In the genomic region with DNA sequence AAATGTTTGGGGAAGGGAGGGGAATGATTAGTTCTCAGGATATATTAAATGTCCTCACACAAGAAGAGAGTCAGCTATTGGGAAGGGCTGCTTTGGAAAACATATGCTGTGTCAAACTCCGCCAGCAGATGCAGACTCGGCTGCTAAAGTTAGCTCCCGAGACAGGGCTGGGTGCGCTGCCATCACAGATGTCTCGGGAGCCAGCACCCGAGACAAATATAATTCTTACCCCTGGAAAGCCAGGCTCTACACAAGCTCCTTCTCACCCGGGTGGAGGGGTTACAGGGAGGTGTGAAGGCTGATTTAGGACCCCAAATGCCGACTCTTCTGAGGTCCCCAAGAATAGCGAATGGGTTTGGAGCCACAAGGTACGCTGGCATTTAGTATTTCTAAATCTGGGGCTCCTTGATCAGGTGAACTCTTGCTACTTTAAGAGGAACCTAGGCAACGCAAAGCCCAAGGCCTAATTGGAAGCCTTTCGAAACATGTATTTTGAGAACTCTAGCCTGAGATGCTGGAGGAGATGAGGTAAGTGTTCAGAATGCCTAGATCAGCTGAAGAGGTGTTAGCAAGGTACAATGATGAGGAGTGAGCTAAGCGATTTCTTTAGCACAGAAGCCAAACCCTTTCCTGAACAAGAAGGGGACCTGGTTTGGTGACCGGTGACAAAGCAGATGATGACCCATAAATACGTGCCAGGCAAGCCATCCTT, we compare ENCODE assay signal across 15 mouse cellular contexts.
DNase-seq lines count a peak whose midpoint lies in the region; ATAC-seq lines count a peak whose summit lies in the region.
"Had no signal": no experiment of that assay in that cellular context is flagged by ENCODE, and none has a peak within 500 bp of the region (broad histone marks: within the 10 kb centered on the region; RNA-seq: fewer than 3 reads in every experiment).

No protein-coding gene starts in this region.

- H3K4me2 ChIP-seq in embryonic facial prominence, embryonic 14.5 days (ENCODE audit: low read depth, low read length): no peak overlapping the region
- H3K4me2 ChIP-seq: embryonic facial prominence, embryonic 15.5 days; hindbrain, embryonic 15.5 days; limb, embryonic 12.5 days had no signal

- no peak overlapping the region for H3K27ac ChIP-seq in embryonic facial prominence, embryonic 14.5 days (replicated peaks; ENCODE audit: low read depth, low read length)
- H3K27ac ChIP-seq in embryonic facial prominence, embryonic 10.5 days (replicated peaks): no peak overlapping the region
- H3K27ac ChIP-seq: embryonic facial prominence, embryonic 15.5 days; hindbrain, embryonic 15.5 days; limb, embryonic 12.5 days had no signal

- peak; percentile 33 for DNase-seq in embryonic facial prominence, embryonic 14.5 days (ENCODE audit: low spot score)
- DNase-seq in embryonic facial prominence, embryonic 10.5 days (ENCODE audit: low spot score): no peak
- peak; percentile 55 for DNase-seq in left cerebral cortex, adult 11 months (ENCODE audit: low spot score)
- DNase-seq in left cerebral cortex, postnatal 4 days: no peak
- DNase-seq in left cerebral cortex, postnatal 10 days (ENCODE audit: extremely low spot score in 1 of 2, low spot score in 2 of 2): peak; percentile 59 to 62
- peak; percentile 86 for DNase-seq in telencephalon, adult 2 months (ENCODE audit: low read depth, low spot score)
- DNase-seq in adipocyte (ENCODE audit: low spot score): no peak
- no peak for DNase-seq in ovary, postnatal 36 days (ENCODE audit: low spot score)
- DNase-seq: cerebellum, adult 9-10 months; liver, postnatal 0 days; spleen, adult 18-20 months; thymus, adult 2 months had no signal

- intact Hi-C loops in left cerebral cortex, postnatal 4 days (cut with DNase I): no loop called here
- intact Hi-C loops in left cerebral cortex, postnatal 10 days (cut with DNase I): no loop called here

- WGBS in embryonic facial prominence, embryonic 14.5 days: 73% methylated on average over 15 of the region's 15 CpGs
- WGBS in embryonic facial prominence, embryonic 10.5 days: 90% methylated on average over 15 of the region's 15 CpGs

- H3K27me3 ChIP-seq in embryonic facial prominence, embryonic 14.5 days (replicated peaks; ENCODE audit: control insufficient read depth, insufficient read depth, low read length): no peaks in the 10 kb centered on the region
- no peaks in the 10 kb centered on the region for H3K27me3 ChIP-seq in embryonic facial prominence, embryonic 10.5 days (replicated peaks; ENCODE audit: low read depth, poor library complexity, severe bottlenecking)
- H3K27me3 ChIP-seq: embryonic facial prominence, embryonic 15.5 days; hindbrain, embryonic 15.5 days; limb, embryonic 12.5 days had no signal

- no peaks in the 10 kb centered on the region for H3K36me3 ChIP-seq in embryonic facial prominence, embryonic 14.5 days (ENCODE audit: control insufficient read depth, insufficient read depth, low read length)
- no peaks in the 10 kb centered on the region for H3K36me3 ChIP-seq in embryonic facial prominence, embryonic 10.5 days (replicated peaks)
- H3K36me3 ChIP-seq: embryonic facial prominence, embryonic 15.5 days; hindbrain, embryonic 15.5 days; limb, embryonic 12.5 days had no signal

- H3K4me1 ChIP-seq in embryonic facial prominence, embryonic 14.5 days (ENCODE audit: control insufficient read depth, insufficient read depth, low read length): no peaks in the 10 kb centered on the region
- H3K4me1 ChIP-seq in embryonic facial prominence, embryonic 10.5 days: no peaks in the 10 kb centered on the region
- H3K4me1 ChIP-seq: hindbrain, embryonic 15.5 days; limb, embryonic 12.5 days had no signal

- no peaks in the 10 kb centered on the region for H3K9me3 ChIP-seq in embryonic facial prominence, embryonic 14.5 days (ENCODE audit: control insufficient read depth, low read length)
- no peaks in the 10 kb centered on the region for H3K9me3 ChIP-seq in embryonic facial prominence, embryonic 10.5 days
- H3K9me3 ChIP-seq: embryonic facial prominence, embryonic 15.5 days; hindbrain, embryonic 15.5 days; limb, embryonic 12.5 days had no signal

- H3K9ac ChIP-seq in embryonic facial prominence, embryonic 14.5 days (ENCODE audit: low read depth, low read length): no peak overlapping the region
- H3K9ac ChIP-seq: embryonic facial prominence, embryonic 15.5 days; hindbrain, embryonic 15.5 days; limb, embryonic 12.5 days; liver, postnatal 0 days had no signal

- ATAC-seq in embryonic facial prominence, embryonic 14.5 days (ENCODE audit: low read depth): no peak
- ATAC-seq: liver, postnatal 0 days had no signal

- H3K4me3 ChIP-seq in embryonic facial prominence, embryonic 14.5 days (ENCODE audit: low read depth, low read length): no peak overlapping the region
- no peak overlapping the region for H3K4me3 ChIP-seq in embryonic facial prominence, embryonic 10.5 days
- H3K4me3 ChIP-seq: embryonic facial prominence, embryonic 15.5 days; hindbrain, embryonic 15.5 days; limb, embryonic 12.5 days had no signal

Comparison
In these comparisons a context has a peak if more than half of its experiments do, and no peak if none do; other contexts are left out.
1. DNase-seq: peak in embryonic facial prominence, embryonic 14.5 days (single experiment), left cerebral cortex, adult 11 months (single experiment), left cerebral cortex, postnatal 10 days (2 of 2) and telencephalon, adult 2 months (single experiment); none in embryonic facial prominence, embryonic 10.5 days (single experiment), left cerebral cortex, postnatal 4 days (single experiment), adipocyte (single experiment) and ovary, postnatal 36 days (single experiment).